Mouse (Mus musculus) CH12F3 (cell line): ENCODE results near the gene Ccar1.
"Not testable (repeated sequence)": the region's sequence is repeated elsewhere in the genome, so short reads cannot be mapped to it uniquely, and the experiment has no call there.

Source experiments
- in situ Hi-C: fragments of 300-500 bp; cut with MboI; formaldehyde crosslinking; loops from 2 replicates; pipeline ENCODE4 v1.14.3; 2020; ENCODE audit warnings: low sequenced_read_pairs

Gene Ccar1

GRCm38 (mm10) chr10:62725771-62726687 lies 66.1 kb downstream of the Ccar1 start, which contains the start of gene Stox1:
Stox1 (minus strand) TSS chr10:62726128.
- in situ Hi-C loops, result no loop called here

- in situ Hi-C loops, result no loop called here
Measured at GRCm38 (mm10) chr10:62724936-62725335, 67.2 kb downstream of the Ccar1 start.

- in situ Hi-C loops, result no loop called here
Measured at GRCm38 (mm10) chr10:62722701-62723100, 69.4 kb downstream of the Ccar1 start.

GRCm38 (mm10) chr10:62720574-62720973 lies 71.5 kb downstream of the Ccar1 start:
- in situ Hi-C loops, result not testable (repeated sequence)

- in situ Hi-C loops, result no loop called here
Measured at GRCm38 (mm10) chr10:62713457-62713856, 78.6 kb downstream of the Ccar1 start.

- in situ Hi-C loops, result no loop called here
Measured at GRCm38 (mm10) chr10:62703579-62703978, 88.5 kb downstream of the Ccar1 start.

- in situ Hi-C loops, result no loop called here
Measured at GRCm38 (mm10) chr10:62702436-62702835, 89.7 kb downstream of the Ccar1 start.
